Mouse (Mus musculus): Measurements from ENCODE around the gene Pcsk4. TPM values are rescaled to one million over a fixed set of nuclear protein-coding genes. Genes with fewer than 3 reads are reported as not detected.

The Pcsk4 gene
- polyA plus RNA-seq, 1 experiment from 2014 or later: 8.1 TPM

GRCm38 (mm10) chr10:80363734-80364133, 34.4 kb upstream of the Pcsk4 start:
- no peak for ATAC-seq

GRCm38 (mm10) chr10:80357994-80358639, 28.8 kb upstream of the Pcsk4 start:
- H3K9ac ChIP-seq: no peak overlapping the region
- no peaks in the 10 kb centered on the region for H3K9me3 ChIP-seq
- WGBS: 8% methylated on average over 31 of the region's 31 CpGs
- peak; percentile 60 for ATAC-seq
- H3K27me3 ChIP-seq (replicated peaks): peaks cover 62% of the 10 kb centered on the region
- H3K27ac ChIP-seq: no peak overlapping the region
- peak overlapping the region; percentile 66 for H3K4me2 ChIP-seq (replicated peaks)
- no peaks in the 10 kb centered on the region for H3K36me3 ChIP-seq
- peak overlapping the region; percentile 26 for H3K4me3 ChIP-seq (replicated peaks)
- peaks cover 22% of the 10 kb centered on the region for H3K4me1 ChIP-seq (replicated peaks)

More at GRCm38 (mm10) chr10:80363734-80364133, 34.4 kb upstream of the Pcsk4 start:
- 48% methylated on average over 6 of the region's 6 CpGs for WGBS
- no peak overlapping the region for H3K9ac ChIP-seq
- H3K9me3 ChIP-seq: no peaks in the 10 kb centered on the region
- no peak overlapping the region for H3K27ac ChIP-seq
- no peaks in the 10 kb centered on the region for H3K36me3 ChIP-seq
- H3K27me3 ChIP-seq (replicated peaks): peaks cover 33% of the 10 kb centered on the region
- no peak overlapping the region for H3K4me3 ChIP-seq (replicated peaks)
- H3K4me2 ChIP-seq (replicated peaks): no peak overlapping the region
- H3K4me1 ChIP-seq (replicated peaks): no peaks in the 10 kb centered on the region

- H3K4me2 ChIP-seq (replicated peaks): peak overlapping the region; percentile 66
- no peaks in the 10 kb centered on the region for H3K36me3 ChIP-seq
- H3K9me3 ChIP-seq: no peaks in the 10 kb centered on the region
- peaks cover 22% of the 10 kb centered on the region for H3K4me1 ChIP-seq (replicated peaks)
- H3K27me3 ChIP-seq (replicated peaks): peaks cover 63% of the 10 kb centered on the region
- H3K27ac ChIP-seq: no peak overlapping the region
- ATAC-seq: no peak; the same call in 1 of the 2 replicates
- H3K4me3 ChIP-seq (replicated peaks): peak overlapping the region; percentile 26; the same call in 1 of the 2 replicates
- no peak overlapping the region for H3K9ac ChIP-seq
- WGBS: 28% methylated on average over 7 of the region's 7 CpGs
These were observed 28.0 kb upstream of the Pcsk4 start for GRCm38 (mm10) chr10:80357336-80357735.

- H3K4me2 ChIP-seq (replicated peaks): peak overlapping the region; percentile 53
- WGBS: 2% methylated on average over 34 of the region's 34 CpGs
- peaks cover 65% of the 10 kb centered on the region for H3K27me3 ChIP-seq (replicated peaks)
- no peaks in the 10 kb centered on the region for H3K36me3 ChIP-seq
- peak overlapping the region; percentile 28 for H3K4me3 ChIP-seq (replicated peaks)
- peak overlapping the region; percentile 17; the same call in 1 of the 2 replicates for H3K9ac ChIP-seq
- no peaks in the 10 kb centered on the region for H3K9me3 ChIP-seq
- peaks cover 22% of the 10 kb centered on the region for H3K4me1 ChIP-seq (replicated peaks)
- ATAC-seq: no peak
- no peak overlapping the region for H3K27ac ChIP-seq
These were observed 27.4 kb upstream of the Pcsk4 start for GRCm38 (mm10) chr10:80356737-80357136.

- no peak within 1 kb of the TSS for H3K27ac ChIP-seq
- no peaks in the 10 kb centered on the region for H3K36me3 ChIP-seq
- H3K4me1 ChIP-seq (replicated peaks): peaks cover 22% of the 10 kb centered on the region
- ATAC-seq: no peak
- no peaks in the 10 kb centered on the region for H3K9me3 ChIP-seq
- H3K4me3 ChIP-seq (replicated peaks): peak within 1 kb of the TSS; percentile 28
- peaks cover 70% of the 10 kb centered on the region for H3K27me3 ChIP-seq (replicated peaks)
- 1% methylated on average over 53 of the region's 53 CpGs for WGBS
- peak within 1 kb of the TSS; percentile 17; the same call in 1 of the 2 replicates for H3K9ac ChIP-seq
- H3K4me2 ChIP-seq (replicated peaks): peak within 1 kb of the TSS; percentile 53
These were observed 26.8 kb upstream of the Pcsk4 start, which contains the start of gene Plk5 for GRCm38 (mm10) chr10:80356001-80356682. Plk5 (plus strand) TSS chr10:80356459.

- peaks cover 75% of the 10 kb centered on the region for H3K27me3 ChIP-seq (replicated peaks)
- peaks cover 25% of the 10 kb centered on the region for H3K4me1 ChIP-seq (replicated peaks)
- H3K9ac ChIP-seq: no peak overlapping the region
- no peak overlapping the region for H3K27ac ChIP-seq
- no peaks in the 10 kb centered on the region for H3K9me3 ChIP-seq
- no peak for ATAC-seq
- H3K4me3 ChIP-seq (replicated peaks): no peak overlapping the region
- H3K4me2 ChIP-seq (replicated peaks): no peak overlapping the region
- 14% methylated on average over 9 of the region's 9 CpGs for WGBS
- no peaks in the 10 kb centered on the region for H3K36me3 ChIP-seq
These were observed 26.1 kb upstream of the Pcsk4 start for GRCm38 (mm10) chr10:80355431-80355830.

DNA sequence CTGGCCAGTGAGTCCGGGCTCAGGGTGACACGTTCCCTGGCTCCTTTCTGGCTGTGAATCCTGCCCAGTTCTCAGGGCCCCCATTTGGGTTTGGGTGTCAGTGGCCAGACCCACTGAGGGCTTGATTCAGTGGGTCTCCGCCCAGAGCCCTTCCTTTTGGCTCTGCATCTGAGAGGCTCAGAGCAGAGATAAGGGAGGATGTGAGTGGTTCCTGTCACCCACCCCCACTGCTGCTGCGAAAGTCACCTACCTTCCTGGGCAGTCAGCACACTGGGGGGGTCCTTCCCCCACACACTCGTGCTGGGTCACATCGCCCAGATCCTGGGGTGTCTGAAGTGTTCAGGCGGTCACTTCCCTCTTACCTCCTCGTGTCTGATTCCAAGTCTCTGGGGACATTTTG, 23.4 kb upstream of the Pcsk4 start:
- H3K27me3 ChIP-seq (replicated peaks): peaks cover 73% of the 10 kb centered on the region
- ATAC-seq: no peak
- no peak overlapping the region for H3K4me3 ChIP-seq (replicated peaks)
- no peaks in the 10 kb centered on the region for H3K36me3 ChIP-seq
- H3K4me1 ChIP-seq (replicated peaks): peaks cover 37% of the 10 kb centered on the region
- no peak overlapping the region for H3K4me2 ChIP-seq (replicated peaks)
- WGBS: 70% methylated on average over 8 of the region's 8 CpGs
- no peaks in the 10 kb centered on the region for H3K9me3 ChIP-seq
- no peak overlapping the region for H3K27ac ChIP-seq
- H3K9ac ChIP-seq: no peak overlapping the region

GRCm38 (mm10) chr10:80351896-80352295, 22.6 kb upstream of the Pcsk4 start:
- peak; percentile 8; the same call in 1 of the 2 replicates for ATAC-seq
- Histone ChIP-seq H3K36me3 (no peaks in the 10 kb centered on the region), H3K9ac (no peak overlapping the region), H3K27ac (no peak overlapping the region), H3K4me2 (replicated peaks) (no peak overlapping the region), H3K4me3 (replicated peaks) (no peak overlapping the region), H3K27me3 (replicated peaks) (peaks cover 71% of the 10 kb centered on the region), H3K9me3 (no peaks in the 10 kb centered on the region), H3K4me1 (replicated peaks) (peaks cover 35% of the 10 kb centered on the region)
- WGBS: 20% methylated on average over 11 of the region's 11 CpGs

- Histone ChIP-seq H3K9me3 (no peaks in the 10 kb centered on the region), H3K27me3 (replicated peaks) (peaks cover 60% of the 10 kb centered on the region), H3K4me1 (replicated peaks) (peaks cover 29% of the 10 kb centered on the region), H3K27ac (no peak overlapping the region), H3K9ac (no peak overlapping the region), H3K36me3 (no peaks in the 10 kb centered on the region), H3K4me3 (replicated peaks) (0 out of 2 replicates have a peak overlapping the region, but pooled peaks have one; percentile 4), H3K4me2 (replicated peaks) (no peak overlapping the region)
- 5% methylated on average over 7 of the region's 7 CpGs for WGBS
- peak; percentile 74 for ATAC-seq
These were observed 21.0 kb upstream of the Pcsk4 start for GRCm38 (mm10) chr10:80350292-80350691.

DNA sequence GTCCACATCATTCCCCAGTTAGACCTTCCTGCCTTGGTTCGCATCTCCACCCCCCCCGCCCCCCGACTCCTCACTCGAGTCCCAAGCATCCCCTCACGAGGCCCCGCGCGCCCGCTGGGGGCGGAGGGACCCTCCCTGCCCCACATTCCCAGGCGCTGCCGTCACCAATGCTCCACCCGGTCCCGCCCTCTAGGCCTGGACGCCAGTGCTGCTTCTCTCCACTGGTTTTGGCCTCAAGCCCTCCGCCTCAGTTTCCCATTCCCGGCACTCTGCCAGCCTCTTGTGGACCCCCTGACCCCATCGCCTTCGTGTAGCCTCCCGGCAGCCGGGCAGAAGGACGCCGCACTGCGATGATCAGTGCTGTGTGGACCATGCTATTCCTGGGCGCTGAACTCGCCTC, 19.7 kb upstream of the Pcsk4 start:
- ATAC-seq: no peak
- Histone ChIP-seq H3K36me3 (no peaks in the 10 kb centered on the region), H3K4me2 (replicated peaks) (peak overlapping the region; percentile 77), H3K27me3 (replicated peaks) (peaks cover 62% of the 10 kb centered on the region), H3K9ac (peak overlapping the region; percentile 56; the same call in 1 of the 2 replicates), H3K9me3 (no peaks in the 10 kb centered on the region), H3K27ac (no peak overlapping the region), H3K4me3 (replicated peaks) (peak overlapping the region; percentile 44), H3K4me1 (replicated peaks) (peaks cover 41% of the 10 kb centered on the region)
- WGBS: 16% methylated on average over 26 of the region's 26 CpGs

DNA sequence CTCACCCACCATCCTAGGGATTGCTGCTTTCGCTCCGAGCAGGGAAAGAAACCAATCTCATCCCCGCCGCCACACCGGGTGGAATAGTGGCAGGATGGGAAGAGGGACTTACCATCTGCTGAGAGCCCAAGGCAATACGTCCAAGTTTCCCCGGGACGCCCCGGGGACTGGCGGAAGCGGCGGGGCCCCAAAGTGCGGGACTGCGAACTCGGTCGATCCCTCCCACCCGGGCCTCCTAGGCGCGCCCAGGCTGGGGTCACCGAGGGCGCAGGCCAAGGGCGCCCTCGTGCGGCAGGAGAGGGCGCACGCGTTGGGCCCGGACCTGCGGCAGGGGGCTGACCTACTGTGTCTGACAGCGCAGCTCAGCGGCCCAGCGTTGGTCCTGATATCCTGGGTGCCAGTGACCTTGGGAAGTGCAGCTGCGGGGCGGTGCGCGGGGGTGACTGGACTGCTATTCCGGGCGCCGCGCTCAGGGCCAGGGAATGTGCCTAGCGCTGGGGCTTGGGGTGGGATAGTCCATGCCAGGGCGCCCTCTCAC, 19.0 kb upstream of the Pcsk4 start, which contains the start of gene Adamtsl5:
Gene Adamtsl5 (minus strand): TSS at position 169 of the 538 bp plus-strand sequence.
- peaks cover 47% of the 10 kb centered on the region for H3K4me1 ChIP-seq (replicated peaks)
- no peaks in the 10 kb centered on the region for H3K36me3 ChIP-seq
- 0 out of 2 replicates have a peak within 1 kb of the TSS, but pooled peaks have one; percentile 2 for H3K27ac ChIP-seq
- WGBS: 2% methylated on average over 42 of the region's 42 CpGs
- peak within 1 kb of the TSS; percentile 77 for H3K4me2 ChIP-seq (replicated peaks)
- H3K9me3 ChIP-seq: no peaks in the 10 kb centered on the region
- peak within 1 kb of the TSS; percentile 56 for H3K9ac ChIP-seq
- ATAC-seq: peak; percentile 52
- H3K4me3 ChIP-seq (replicated peaks): peak within 1 kb of the TSS; percentile 44
- H3K27me3 ChIP-seq (replicated peaks): peaks cover 66% of the 10 kb centered on the region

GRCm38 (mm10) chr10:80347514-80347967, 18.2 kb upstream of the Pcsk4 start:
- H3K9me3 ChIP-seq: no peaks in the 10 kb centered on the region
- H3K36me3 ChIP-seq: no peaks in the 10 kb centered on the region
- H3K4me1 ChIP-seq (replicated peaks): peaks cover 54% of the 10 kb centered on the region
- peak overlapping the region; percentile 44 for H3K4me3 ChIP-seq (replicated peaks)
- no peak for ATAC-seq
- peak overlapping the region; percentile 77 for H3K4me2 ChIP-seq (replicated peaks)
- H3K9ac ChIP-seq: peak overlapping the region; percentile 56
- peaks cover 69% of the 10 kb centered on the region for H3K27me3 ChIP-seq (replicated peaks)
- H3K27ac ChIP-seq: 0 out of 2 replicates have a peak overlapping the region, but pooled peaks have one; percentile 2
- 16% methylated on average over 17 of the region's 17 CpGs for WGBS

Data from intestine, embryonic 15.5 days (tissue).